Mouse (Mus musculus) neural tube, embryonic 11.5 days (tissue): ENCODE measurements around the gene Cfap54. TPM values are rescaled to one million over a fixed set of nuclear protein-coding genes. Genes with fewer than 3 reads are reported as not detected.

Experiments
- ATAC-seq: fragments of 200-750 bp; cut with Nextera tagmentation; 2 replicates; pipeline ENCODE4 v1.8.0; 2017; ENCODE audit warnings: moderate number of reproducible peaks, mild to moderate bottlenecking, moderate TSS enrichment, moderate library complexity; ENCODE audit not compliant: insufficient read depth, low FRiP score, low TSS enrichment
- DNase-seq: peaks from one replicate; pipeline ENCODE4 v3.0.0-alpha.2; 2015; ENCODE audit warnings: low spot score
- H3K27ac ChIP-seq: fragments of 300-500 bp; sonication (generic); 2 replicates; pipeline ENCODE4 v1.5.1; 2014; ENCODE audit warnings: low read depth, mild to moderate bottlenecking, low read length
- H3K27me3 ChIP-seq: fragments of 300-500 bp; sonication (generic); 2 replicates; pipeline ENCODE4 v1.6.1; 2014; ENCODE audit warnings: mild to moderate bottlenecking, low read length, mixed read lengths; ENCODE audit not compliant: control insufficient read depth, insufficient read depth
- H3K36me3 ChIP-seq: fragments of 300-500 bp; sonication (generic); 2 replicates; pipeline ENCODE4 v1.6.1; 2014; ENCODE audit warnings: mild to moderate bottlenecking, low read length, moderate library complexity, mixed read lengths; ENCODE audit not compliant: control insufficient read depth, insufficient read depth
- H3K4me1 ChIP-seq: fragments of 300-500 bp; sonication (generic); 2 replicates; pipeline ENCODE4 v1.6.1; 2014; ENCODE audit warnings: low read length, mixed read lengths; ENCODE audit not compliant: control insufficient read depth, insufficient read depth
- H3K4me2 ChIP-seq: fragments of 300-500 bp; sonication (generic); 2 replicates; pipeline ENCODE4 v1.6.1; 2014; ENCODE audit warnings: low read depth, mild to moderate bottlenecking, moderate library complexity
- H3K4me3 ChIP-seq: fragments of 300-500 bp; sonication (generic); 2 replicates; pipeline ENCODE4 v1.5.1; 2014; ENCODE audit warnings: low read depth, low read length
- H3K9ac ChIP-seq: fragments of 300-500 bp; sonication (generic); 2 replicates; pipeline ENCODE4 v1.6.1; 2014; ENCODE audit warnings: mild to moderate bottlenecking, low read length
- H3K9me3 ChIP-seq: fragments of 300-500 bp; sonication (generic); 2 replicates; pipeline ENCODE4 v1.6.1; 2016; ENCODE audit warnings: low read length; ENCODE audit not compliant: control insufficient read depth
- WGBS: fragments of 180-500 bp; shearing (Covaris S2); extraction: QIAGEN DNeasy Blood & Tissue Kit; methylation state at CpG from one replicate; pipeline ENCODE4 v1.1.7; 2014; 5-methylcytosine and 5-hydroxymethylcytosine counted together
- polyA plus RNA-seq: library from polyadenylated mRNA; unstranded; fragments of >200 nt; fragmentation: Nextera tagmentation; extraction: Ambion mirVana; gene quantifications from 2 replicates; pipeline ENCODE4 v1.2.1, GENCODE M21; 2014

Cfap54 gene
- polyA plus RNA-seq, 1 experiment from 2014 or later = 0.21 TPM

GRCm38 (mm10) chr10:92990576-92990975 lies 90.8 kb downstream of the Cfap54 start:
- no peaks in the 10 kb centered on the region for H3K9me3 ChIP-seq
- H3K27me3 ChIP-seq = no peaks in the 10 kb centered on the region
- WGBS = 94% methylated on average over 2 of the region's 2 CpGs
- H3K4me1 ChIP-seq = no peaks in the 10 kb centered on the region
- H3K4me2 ChIP-seq = no peak overlapping the region
- DNase-seq (no peak), ATAC-seq (no peak)
- no peak overlapping the region for H3K9ac ChIP-seq
- no peak overlapping the region for H3K27ac ChIP-seq
- no peak overlapping the region for H3K4me3 ChIP-seq
- no peaks in the 10 kb centered on the region for H3K36me3 ChIP-seq

GRCm38 (mm10) chr10:92965134-92965533 lies 116.3 kb downstream of the Cfap54 start:
- H3K4me1 ChIP-seq = no peaks in the 10 kb centered on the region
- no peaks in the 10 kb centered on the region for H3K27me3 ChIP-seq
- no peaks in the 10 kb centered on the region for H3K36me3 ChIP-seq
- no peak overlapping the region for H3K4me2 ChIP-seq
- no peak for ATAC-seq
- no peak overlapping the region for H3K27ac ChIP-seq
- 84% methylated on average over 3 of the region's 3 CpGs for WGBS
- no peak overlapping the region for H3K9ac ChIP-seq
- DNase-seq = no peak
- no peak overlapping the region for H3K4me3 ChIP-seq
- H3K9me3 ChIP-seq = no peaks in the 10 kb centered on the region

GRCm38 (mm10) chr10:92950044-92950443 lies 131.4 kb downstream of the Cfap54 start:
- WGBS = 73% methylated on average over 1 of the region's 1 CpGs
- H3K4me2 ChIP-seq = no peak overlapping the region
- no peaks in the 10 kb centered on the region for H3K27me3 ChIP-seq
- H3K4me3 ChIP-seq = no peak overlapping the region
- ATAC-seq (no peak), DNase-seq (no peak)
- no peak overlapping the region for H3K27ac ChIP-seq
- no peaks in the 10 kb centered on the region for H3K36me3 ChIP-seq
- no peaks in the 10 kb centered on the region for H3K4me1 ChIP-seq
- no peak overlapping the region for H3K9ac ChIP-seq
- H3K9me3 ChIP-seq = no peaks in the 10 kb centered on the region

- H3K27ac ChIP-seq = no peak overlapping the region
- no peak for ATAC-seq
- no peak overlapping the region for H3K9ac ChIP-seq
- H3K27me3 ChIP-seq = no peaks in the 10 kb centered on the region
- no peaks in the 10 kb centered on the region for H3K9me3 ChIP-seq
- no peaks in the 10 kb centered on the region for H3K4me1 ChIP-seq
- no peak for DNase-seq
- H3K4me2 ChIP-seq = no peak overlapping the region
- H3K4me3 ChIP-seq = no peak overlapping the region
- WGBS = 79% methylated on average over 7 of the region's 7 CpGs
- no peaks in the 10 kb centered on the region for H3K36me3 ChIP-seq
Measured at GRCm38 (mm10) chr10:92942848-92943645, 138.4 kb downstream of the Cfap54 start.

- no peak overlapping the region for H3K4me2 ChIP-seq
- no peak for DNase-seq
- H3K4me1 ChIP-seq = no peaks in the 10 kb centered on the region
- WGBS = 89% methylated on average over 1 of the region's 1 CpGs
- H3K36me3 ChIP-seq = no peaks in the 10 kb centered on the region
- ATAC-seq = no peak
- no peak overlapping the region for H3K4me3 ChIP-seq
- no peaks in the 10 kb centered on the region for H3K27me3 ChIP-seq
- H3K27ac ChIP-seq = no peak overlapping the region
- H3K9ac ChIP-seq = no peak overlapping the region
- H3K9me3 ChIP-seq = no peaks in the 10 kb centered on the region
Measured at GRCm38 (mm10) chr10:92941616-92942015, 139.8 kb downstream of the Cfap54 start.

- ATAC-seq (no peak), DNase-seq (no peak)
- Histone ChIP-seq H3K9me3 (no peaks in the 10 kb centered on the region), H3K4me1 (0 out of 2 replicates have a peak, but pooled peaks cover 3% of the 10 kb centered on the region), H3K4me3 (no peak overlapping the region), H3K36me3 (no peaks in the 10 kb centered on the region), H3K27ac (no peak overlapping the region), H3K27me3 (no peaks in the 10 kb centered on the region), H3K4me2 (no peak overlapping the region), H3K9ac (no peak overlapping the region)
- WGBS = 60% methylated on average over 10 of the region's 10 CpGs
Measured at GRCm38 (mm10) chr10:92937741-92938285, 143.6 kb downstream of the Cfap54 start.

GRCm38 (mm10) chr10:92937091-92937490 lies 144.3 kb downstream of the Cfap54 start:
- WGBS = 70% methylated on average over 7 of the region's 7 CpGs
- DNase-seq (no peak), ATAC-seq (no peak)
- H3K9me3 ChIP-seq = no peaks in the 10 kb centered on the region
- no peak overlapping the region for H3K4me2 ChIP-seq
- H3K9ac ChIP-seq = no peak overlapping the region
- H3K27ac ChIP-seq = no peak overlapping the region
- no peaks in the 10 kb centered on the region for H3K27me3 ChIP-seq
- 0 out of 2 replicates have a peak, but pooled peaks cover 3% of the 10 kb centered on the region for H3K4me1 ChIP-seq
- no peaks in the 10 kb centered on the region for H3K36me3 ChIP-seq
- no peak overlapping the region for H3K4me3 ChIP-seq

GRCm38 (mm10) chr10:92934506-92934905 lies 146.9 kb downstream of the Cfap54 start:
- no peak overlapping the region for H3K4me3 ChIP-seq

GRCm38 (mm10) chr10:92933616-92934015 lies 147.8 kb downstream of the Cfap54 start:
- Histone ChIP-seq H3K9ac (no peak overlapping the region), H3K4me2 (no peak overlapping the region), H3K4me3 (no peak overlapping the region), H3K27me3 (no peaks in the 10 kb centered on the region), H3K4me1 (0 out of 2 replicates have a peak, but pooled peaks cover 3% of the 10 kb centered on the region), H3K9me3 (no peaks in the 10 kb centered on the region), H3K27ac (no peak overlapping the region), H3K36me3 (no peaks in the 10 kb centered on the region)
- WGBS = 81% methylated on average over 6 of the region's 6 CpGs
- DNase-seq = no peak
- no peak for ATAC-seq

More at GRCm38 (mm10) chr10:92934506-92934905, 146.9 kb downstream of the Cfap54 start:
- Histone ChIP-seq H3K9ac (no peak overlapping the region), H3K27me3 (no peaks in the 10 kb centered on the region), H3K36me3 (no peaks in the 10 kb centered on the region), H3K9me3 (no peaks in the 10 kb centered on the region), H3K27ac (no peak overlapping the region), H3K4me1 (0 out of 2 replicates have a peak, but pooled peaks cover 3% of the 10 kb centered on the region), H3K4me2 (no peak overlapping the region)
- DNase-seq (no peak), ATAC-seq (no peak)
- 40% methylated on average over 5 of the region's 5 CpGs for WGBS
